In genomic region chr9:119090462-119090861, GRCm38 (mm10) we compare ENCODE assay signal across 25 mouse cellular contexts. TPM values are rescaled to one million over a fixed set of nuclear protein-coding genes. Genes with fewer than 3 reads are reported as not detected.
"Had no signal": no experiment of that assay in that cellular context is flagged by ENCODE, and none has a peak within 500 bp of the region (broad histone marks: within the 10 kb centered on the region; RNA-seq: fewer than 3 reads in every experiment).

No protein-coding gene starts in this region.

- H3K4me3 ChIP-seq: heart, embryonic 10.5 days; heart, embryonic 13.5 days; heart, embryonic 15.5 days; hindbrain, embryonic 10.5 days; hindbrain, embryonic 12.5 days; hindbrain, embryonic 15.5 days; intestine, embryonic 15.5 days; layer of hippocampus, adult 2 months; left cerebral cortex, adult 2 months; liver, embryonic 13.5 days had no signal

- H3K27me3 ChIP-seq: intestine, embryonic 15.5 days had no signal

- H3K36me3 ChIP-seq: heart, embryonic 10.5 days; heart, embryonic 13.5 days; heart, embryonic 15.5 days; hindbrain, embryonic 10.5 days; hindbrain, embryonic 12.5 days; hindbrain, embryonic 15.5 days; intestine, embryonic 15.5 days; liver, embryonic 13.5 days had no signal

- H3K4me2 ChIP-seq: heart, embryonic 13.5 days; heart, embryonic 15.5 days; hindbrain, embryonic 12.5 days; hindbrain, embryonic 15.5 days; intestine, embryonic 15.5 days; liver, embryonic 11.5 days; liver, embryonic 13.5 days had no signal

- H3K9me3 ChIP-seq: heart, embryonic 10.5 days; heart, embryonic 13.5 days; heart, embryonic 15.5 days; hindbrain, embryonic 10.5 days; hindbrain, embryonic 12.5 days; hindbrain, embryonic 15.5 days; intestine, embryonic 15.5 days; liver, embryonic 13.5 days had no signal

- ATAC-seq: forebrain, embryonic 16.5 days; inflammation-experienced regulatory T-cells, adult 6 months; intestine, embryonic 15.5 days; intestine, postnatal 0 days had no signal

- DNase-seq: gastrocnemius, postnatal 10 days; gastrocnemius, postnatal 25 days; heart, postnatal 14 days; heart, postnatal 4 days; kidney, adult 18-20 months; kidney, adult 8-10 months; kidney, postnatal 10 days; kidney, postnatal 25 days; kidney, postnatal 4 days; liver; liver, embryonic 13.5 days had no signal

- H3K27ac ChIP-seq: heart, embryonic 10.5 days; heart, embryonic 13.5 days; heart, embryonic 15.5 days; hindbrain, embryonic 12.5 days; hindbrain, embryonic 15.5 days; intestine, embryonic 15.5 days; left cerebral cortex, adult 2 months; liver, embryonic 13.5 days had no signal

- H3K9ac ChIP-seq: heart, embryonic 13.5 days; heart, embryonic 15.5 days; hindbrain, embryonic 12.5 days; hindbrain, embryonic 15.5 days; intestine, embryonic 15.5 days; liver, embryonic 13.5 days had no signal

RNA-seq across cellular contexts. Expression of gene Plcd1, which starts 2.8 kb away (rescaled TPM):
- total RNA-seq: granulocyte monocyte progenitor cell, adult 5-6 weeks had no signal

RNA-seq across cellular contexts. Expression of gene Dlec1, which starts 11.8 kb away (rescaled TPM):
- polyA plus RNA-seq: liver, embryonic 13.5 days had no signal
